Mouse (Mus musculus) spleen, adult 2 months (tissue): ENCODE results near the gene Ntf5. TPM values are rescaled to one million over a fixed set of nuclear protein-coding genes. Genes with fewer than 3 reads are reported as not detected.
"Not testable (repeated sequence)": the region's sequence is repeated elsewhere in the genome, so short reads cannot be mapped to it uniquely, and the experiment has no call there.

ENCODE experiments used
- DNase-seq, 2 experiments: peaks; one replicate each; pipeline versions ENCODE4 v3.0.0 to v3.0.0-alpha.2; 2012 to 2021; ENCODE audit warnings: low spot score in 2 of 2, low read depth in 1 of 2
- H3K27ac ChIP-seq: fragments of 200-500 bp; 2 replicates; pipeline ENCODE4 v1.5.1; 2012; ENCODE audit warnings: low read length, inconsistent platforms; ENCODE audit not compliant: insufficient read depth
- H3K27me3 ChIP-seq: fragments of 200-500 bp; 2 replicates; pipeline ENCODE4 v1.6.1; 2012; ENCODE audit warnings: mild to moderate bottlenecking, moderate library complexity, low read length, inconsistent platforms; ENCODE audit not compliant: control insufficient read depth, insufficient read depth
- H3K36me3 ChIP-seq: fragments of 200-500 bp; 2 replicates; pipeline ENCODE4 v1.6.1; 2012; ENCODE audit warnings: mild to moderate bottlenecking, low read length, inconsistent platforms; ENCODE audit not compliant: control insufficient read depth, insufficient read depth
- H3K4me1 ChIP-seq: fragments of 200-500 bp; 2 replicates; pipeline ENCODE4 v1.6.1; 2011; ENCODE audit warnings: inconsistent platforms; ENCODE audit not compliant: control insufficient read depth, insufficient read depth, insufficient read length
- H3K4me3 ChIP-seq: fragments of 200-500 bp; 2 replicates; pipeline ENCODE4 v1.5.1; 2011; ENCODE audit warnings: mild to moderate bottlenecking, inconsistent platforms; ENCODE audit not compliant: insufficient read depth, insufficient read length; ENCODE audit errors: extremely low read depth
- CTCF ChIP-seq: fragments of 200-500 bp; IDR thresholded peaks from 2 replicates; pipeline ENCODE4 v1.5.1; 2011; ENCODE audit warnings: mild to moderate bottlenecking, inconsistent platforms; ENCODE audit not compliant: insufficient read depth, insufficient read length, insufficient replicate concordance; ENCODE audit errors: extremely low read depth
- POLR2A ChIP-seq: fragments of 200-500 bp; IDR thresholded peaks from 2 replicates; pipeline ENCODE4 v1.6.1; 2011; ENCODE audit warnings: low read depth, low read length, inconsistent platforms
- WGBS: fragments of 180-500 bp; shearing (Covaris S2); methylation state at CpG from one replicate; pipeline ENCODE4 v1.1.7; 2018; 5-methylcytosine and 5-hydroxymethylcytosine counted together
- polyA plus RNA-seq: library from polyadenylated mRNA; depleted of rRNA; stranded (reverse); fragments of >200 nt; gene quantifications from 2 replicates; pipeline ENCODE4 v1.2.3, GENCODE M21; 2012

Gene Ntf5
- polyA plus RNA-seq, 1 experiment: 0.12 TPM

DNA sequence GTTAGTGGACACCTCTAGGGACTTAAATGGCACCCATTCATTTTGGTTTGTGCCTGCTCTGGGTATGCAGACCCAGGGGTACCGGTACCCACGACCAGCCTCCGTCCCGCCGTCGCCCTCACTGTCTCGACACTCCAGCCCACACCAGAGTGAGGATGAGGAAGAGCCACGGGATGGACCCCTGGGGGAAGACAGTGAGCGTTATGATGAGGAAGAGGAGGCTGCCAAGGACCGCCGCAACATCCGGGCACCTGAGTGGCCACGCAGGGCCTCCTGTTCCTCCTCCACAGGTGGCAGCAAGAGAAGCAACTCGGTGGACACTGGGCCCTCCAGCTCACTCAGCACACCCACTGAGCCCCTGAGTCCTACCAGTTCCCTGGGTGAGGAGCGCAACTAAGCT lies 41.5 kb downstream of the Ntf5 start:
- WGBS: 96% methylated on average over 15 of the region's 15 CpGs
- Histone ChIP-seq H3K27ac (no peak overlapping the region), H3K4me3 (no peak overlapping the region), H3K27me3 (no peaks in the 10 kb centered on the region), H3K36me3 (peaks cover 15% of the 10 kb centered on the region), H3K4me1 (peaks cover 6% of the 10 kb centered on the region; the same call in 1 of the 2 replicates)
- DNase-seq: no peak
- TF ChIP-seq CTCF (no peak), POLR2A (no peak)

DNA sequence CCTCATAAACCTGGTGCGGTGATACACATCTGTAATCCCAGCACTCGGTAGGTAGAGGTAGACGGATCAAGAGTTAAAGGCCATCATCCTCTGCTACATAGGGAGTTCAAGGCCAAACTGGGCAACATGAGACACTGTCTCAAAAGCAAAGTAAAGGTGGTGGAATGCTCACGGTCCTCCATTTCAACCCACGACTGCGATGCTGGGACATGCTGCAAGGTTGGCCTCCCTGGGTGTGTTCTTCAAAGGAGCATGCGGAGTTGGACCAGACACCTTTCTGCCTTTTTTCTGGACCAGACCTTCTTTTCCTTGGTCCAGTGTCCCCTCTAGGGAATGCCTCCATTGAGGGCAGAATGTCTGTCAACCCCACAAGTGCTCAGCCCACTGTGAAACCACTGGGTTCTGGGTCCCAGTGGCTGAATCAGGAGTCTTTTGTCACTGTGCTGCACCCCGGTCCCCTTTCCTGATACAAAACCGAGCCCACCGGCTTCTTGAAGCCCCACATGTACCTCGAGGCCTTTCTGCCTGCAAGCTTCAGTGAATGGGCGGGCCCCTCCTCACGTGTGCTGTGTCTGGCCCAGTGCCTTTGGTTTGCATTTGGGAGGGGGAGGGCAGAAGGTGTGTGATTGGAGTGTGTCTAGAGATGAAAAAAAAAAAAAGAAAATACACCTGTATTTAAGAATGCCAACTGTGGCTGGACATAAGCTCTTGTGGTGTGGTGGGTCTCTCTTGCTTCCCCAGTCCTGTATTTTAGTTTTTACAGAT lies 42.6 kb downstream of the Ntf5 start:
- TF ChIP-seq POLR2A (no peak), CTCF (no peak)
- H3K27ac ChIP-seq: no peak overlapping the region
- WGBS: 85% methylated on average over 13 of the region's 13 CpGs
- H3K4me3 ChIP-seq: no peak overlapping the region
- H3K36me3 ChIP-seq: peaks cover 15% of the 10 kb centered on the region
- DNase-seq: no peak
- H3K27me3 ChIP-seq: no peaks in the 10 kb centered on the region
- H3K4me1 ChIP-seq: peaks cover 6% of the 10 kb centered on the region; the same call in 1 of the 2 replicates

DNA sequence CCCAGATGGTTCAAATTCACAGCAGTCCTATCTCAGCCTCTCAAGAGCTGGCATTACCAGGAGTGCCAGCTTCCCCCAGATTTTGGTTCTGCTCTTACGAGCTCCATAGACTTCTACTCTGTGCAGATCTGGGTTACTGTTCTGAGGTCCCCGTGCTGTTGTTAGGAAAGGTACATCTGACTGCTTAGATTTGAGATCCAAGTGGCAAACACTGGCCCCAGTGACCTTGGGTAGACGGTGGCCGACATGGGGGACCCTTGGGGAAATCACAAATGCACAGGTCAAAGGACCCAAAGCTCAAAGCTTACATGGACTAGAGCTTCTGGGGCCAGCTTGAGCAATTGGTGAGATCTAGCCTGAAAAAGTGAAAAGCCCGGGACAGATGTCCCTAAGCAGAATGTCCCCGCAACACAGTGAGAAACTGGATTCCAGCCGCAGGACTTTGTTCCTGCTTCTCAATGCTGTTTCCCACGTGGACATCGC lies 43.3 kb downstream of the Ntf5 start:
- peaks cover 17% of the 10 kb centered on the region for H3K36me3 ChIP-seq
- peaks cover 6% of the 10 kb centered on the region; the same call in 1 of the 2 replicates for H3K4me1 ChIP-seq
- 64% methylated on average over 9 of the region's 9 CpGs for WGBS
- TF ChIP-seq CTCF (no peak), POLR2A (no peak)
- DNase-seq: no peak
- H3K27ac ChIP-seq: peak overlapping the region; percentile 4
- H3K4me3 ChIP-seq: no peak overlapping the region
- H3K27me3 ChIP-seq: no peaks in the 10 kb centered on the region

DNA sequence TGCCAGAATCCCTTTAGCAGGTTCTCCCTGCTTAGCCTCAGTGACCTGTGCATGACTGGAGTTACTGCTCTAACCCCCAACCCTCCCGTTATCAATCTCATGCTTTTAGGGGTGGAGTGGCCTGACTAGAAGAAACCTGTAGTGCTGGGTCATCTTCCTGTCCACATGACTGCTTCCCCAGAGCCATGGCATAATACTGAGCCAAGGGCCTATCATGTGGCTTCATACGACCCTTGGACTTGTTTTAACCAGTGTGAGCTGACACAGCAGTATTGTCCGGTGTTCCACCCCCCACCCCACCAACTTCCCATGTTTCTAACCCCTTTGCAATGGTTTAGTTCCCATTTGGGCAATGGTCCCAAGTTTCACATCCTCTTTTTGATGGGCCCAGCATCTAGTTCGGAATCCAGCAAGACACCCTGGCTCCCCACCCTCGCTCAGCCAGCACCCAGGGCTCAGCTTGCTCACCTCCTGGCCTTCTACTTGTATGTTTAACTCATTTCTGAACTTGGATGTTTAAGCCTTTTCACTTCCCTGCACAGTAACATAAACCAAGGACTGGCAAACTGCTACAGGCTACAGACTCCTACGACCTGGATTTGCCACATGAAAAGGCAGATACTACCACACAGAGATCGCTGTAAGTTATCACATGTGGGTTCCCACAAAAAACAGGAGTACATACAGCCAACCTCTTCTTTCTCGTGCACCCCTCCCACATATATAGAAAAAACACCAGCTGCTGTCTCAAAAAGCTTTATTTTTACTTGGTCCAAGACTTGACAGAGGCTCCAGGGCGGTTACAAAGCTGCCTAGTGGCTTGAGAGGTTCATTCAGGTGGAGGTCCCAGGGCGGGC lies 43.9 kb downstream of the Ntf5 start:
- peak; percentile 38 to 52 for DNase-seq
- peaks cover 20% of the 10 kb centered on the region for H3K36me3 ChIP-seq
- WGBS: 41% methylated on average over 10 of the region's 10 CpGs

DNA sequence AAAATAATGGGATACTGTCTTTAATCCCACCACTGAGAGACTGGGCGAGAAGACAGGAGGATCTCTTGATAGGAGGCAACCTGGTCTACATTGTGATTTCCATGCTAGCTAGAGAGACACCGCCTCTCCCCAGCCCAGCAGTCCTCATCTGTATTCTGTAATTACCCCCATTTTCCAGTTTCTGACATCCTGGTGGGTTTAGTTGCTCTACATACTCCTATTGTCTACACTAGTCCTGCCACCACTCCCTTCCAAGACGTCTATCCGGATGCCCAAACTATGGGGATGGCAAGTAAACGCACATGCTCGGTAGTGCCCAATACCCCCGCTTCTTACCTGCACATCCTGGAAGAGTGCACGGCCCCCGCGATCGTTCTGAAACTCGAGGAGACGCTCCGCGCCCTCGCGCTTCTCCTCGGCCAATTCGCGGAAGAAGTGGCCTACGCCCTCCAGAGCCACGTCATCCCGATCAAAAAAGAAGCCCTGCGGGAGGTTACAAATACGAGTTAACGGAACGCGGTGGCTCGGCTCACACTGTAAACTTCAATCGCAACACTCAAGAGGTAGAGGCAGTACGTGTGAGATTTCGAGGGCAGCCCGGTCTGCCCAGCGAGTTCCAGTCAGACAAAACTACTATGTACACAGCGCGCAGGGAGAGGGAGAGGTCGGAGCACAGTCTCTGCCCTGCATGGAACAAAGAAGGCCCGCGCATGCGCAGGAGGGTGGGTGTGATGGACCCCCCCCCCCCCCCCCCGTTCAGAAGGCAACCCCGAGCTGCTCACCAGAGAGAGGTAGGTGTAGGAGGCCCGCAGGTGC lies 45.5 kb downstream of the Ntf5 start:
- Histone ChIP-seq H3K4me3 (peak overlapping the region; percentile 84), H3K36me3 (peaks cover 28% of the 10 kb centered on the region), H3K27me3 (no peaks in the 10 kb centered on the region), H3K27ac (peak overlapping the region; percentile 87), H3K4me1 (peaks cover 6% of the 10 kb centered on the region; the same call in 1 of the 2 replicates)
- peak; percentile 52 to 78 for DNase-seq
- WGBS: 1% methylated on average over 43 of the region's 43 CpGs
- TF ChIP-seq CTCF: no peak
- TF ChIP-seq POLR2A: peak; percentile 19; the same call in 1 of the 2 replicates

More for the DNA sequence above, 43.9 kb downstream of the Ntf5 start:
- no peak for TF ChIP-seq POLR2A
- no peak for TF ChIP-seq CTCF
- peak overlapping the region; percentile 18; the same call in 1 of the 2 replicates for H3K4me3 ChIP-seq
- no peaks in the 10 kb centered on the region for H3K27me3 ChIP-seq
- H3K4me1 ChIP-seq: peaks cover 6% of the 10 kb centered on the region; the same call in 1 of the 2 replicates
- H3K27ac ChIP-seq: peak overlapping the region; percentile 31

DNA sequence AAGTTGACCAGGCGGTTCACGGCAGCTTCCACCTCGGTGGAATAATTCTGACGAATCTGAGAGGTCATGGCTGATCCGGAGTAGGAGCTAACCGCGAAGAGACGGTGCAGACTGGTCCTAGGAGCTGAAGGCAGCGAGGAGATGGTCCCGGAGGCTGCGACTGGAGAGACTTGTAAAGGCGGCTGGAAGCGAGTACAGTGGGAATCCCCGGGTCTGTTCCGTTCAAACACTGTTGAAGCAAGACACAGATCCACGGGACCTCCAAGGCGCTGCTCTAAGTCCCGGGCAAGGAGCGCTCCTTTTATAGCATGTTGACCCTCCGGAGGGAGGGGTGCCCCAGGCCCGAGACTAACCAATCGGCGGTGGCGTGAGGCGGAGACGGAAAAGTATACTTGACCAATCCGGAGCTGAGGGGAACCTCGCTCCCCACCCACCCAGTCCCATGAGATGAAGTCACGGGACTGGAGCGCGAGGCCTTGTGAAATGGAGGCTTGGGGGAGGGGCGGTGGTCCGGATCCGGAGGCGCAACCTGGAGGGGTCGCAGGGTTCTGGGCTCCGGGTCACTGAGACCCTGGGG lies 46.2 kb downstream of the Ntf5 start, which contains the start of gene Ftl1:
Gene Ftl1 (minus strand): TSS at position 321 of the 577 bp plus-strand sequence.
- WGBS: under 1% methylated on average over 37 of the region's 37 CpGs
- not testable (repeated sequence) for H3K27me3 ChIP-seq, H3K4me1 ChIP-seq
- H3K4me3 ChIP-seq: peak within 1 kb of the TSS; percentile 84
- H3K27ac ChIP-seq: peak within 1 kb of the TSS; percentile 87
- DNase-seq: peak; percentile 94 to 96
- peaks cover 29% of the 10 kb centered on the region for H3K36me3 ChIP-seq
- peak; percentile 87 for TF ChIP-seq POLR2A
